Mouse (Mus musculus): ENCODE data around the gene 3110082I17Rik. TPM values are rescaled to one million over a fixed set of nuclear protein-coding genes. Genes with fewer than 3 reads are reported as not detected.

The 3110082I17Rik gene
- total and polyA plus RNA-seq, 3 experiments = 41.2 to 100.0 (median 46.9) TPM

GRCm38 (mm10) chr5:139338891-139339290 is 121.4 kb downstream of the 3110082I17Rik start:
- Histone ChIP-seq H3K79me2 (replicated peaks; ENCODE audit: control insufficient read depth, extremely low read depth, insufficient read depth, poor library complexity, severe bottlenecking) (peaks cover 5% of the 10 kb centered on the region; the same call in 1 of the 2 replicates), H3K27ac (ENCODE audit: insufficient read depth, low read depth) (no peak overlapping the region), H3K27me3 (replicated peaks) (no peaks in the 10 kb centered on the region), H3K4me1 (ENCODE audit: control insufficient read depth in 1 of 2, insufficient read depth in 2 of 2) (peaks cover 0 to 18% of the 10 kb centered on the region in 2 experiments; a peak in 2 of 4 replicates), H3K9ac (ENCODE audit: insufficient read depth, low read depth) (no peak overlapping the region), H3K9me3 (replicated peaks; ENCODE audit: low read length) (no peaks in the 10 kb centered on the region), H3K36me3 (replicated peaks in 1 of 2; ENCODE audit: control insufficient read depth in 1 of 2, insufficient read depth in 1 of 2, low read length in 1 of 2) (peaks cover 51 to 77% of the 10 kb centered on the region in 2 experiments), H3K4me3 (replicated peaks in 1 of 3; ENCODE audit: low read depth in 2 of 3, low read length in 2 of 3, poor library complexity in 1 of 3) (no peak overlapping the region), H3K4me2 (ENCODE audit: insufficient read depth, low read depth, poor library complexity, severe bottlenecking) (no peak overlapping the region)
- TF ChIP-seq POLR2AphosphoS2 (IDR thresholded peaks at IDR 0.05; ENCODE audit: low read depth, low read length) (no peak), ZC3H11A (IDR thresholded peaks at IDR 0.05; ENCODE audit: low read depth, low read length) (no peak), NELFE (IDR thresholded peaks at IDR 0.05; ENCODE audit: low read depth, low read length) (no peak), MAZ (IDR thresholded peaks at IDR 0.05; ENCODE audit: low read depth, low read length) (no peak), PAX5 (IDR thresholded peaks at IDR 0.05; ENCODE audit: low read length) (no peak), ZNF384 (IDR thresholded peaks at IDR 0.05; ENCODE audit: low read depth, low read length) (no peak), CTCF (conservative IDR thresholded peaks at IDR 0.05 in 1 of 2, IDR thresholded peaks at IDR 0.05 in 1 of 2; ENCODE audit: low read depth in 2 of 2, low read length in 2 of 2) (no peak), MYC (IDR thresholded peaks at IDR 0.05; ENCODE audit: low read depth, low read length) (no peak), GABPA (IDR thresholded peaks at IDR 0.05; ENCODE audit: insufficient replicate concordance, low read depth, low read length) (no peak), USF2 (conservative IDR thresholded peaks at IDR 0.05; ENCODE audit: low read depth, low read length) (no peak), MAX (IDR thresholded peaks at IDR 0.05; ENCODE audit: low read length) (no peak), CHD2 (IDR thresholded peaks at IDR 0.05; ENCODE audit: low read length) (no peak), E2F4 (IDR thresholded peaks at IDR 0.05; ENCODE audit: insufficient replicate concordance, low read depth, low read length) (no peak), USF1 (IDR thresholded peaks at IDR 0.05; ENCODE audit: low read depth, low read length) (no peak), JUND (conservative IDR thresholded peaks at IDR 0.05; ENCODE audit: low read depth, low read length) (no peak), MXI1 (IDR thresholded peaks at IDR 0.05; ENCODE audit: low read depth, low read length) (no peak), MEF2A (IDR thresholded peaks at IDR 0.05; ENCODE audit: borderline replicate concordance, low read depth, low read length) (no peak)
- dilution Hi-C loops (cut with MboI; ENCODE audit: extremely low pct_ligation_motif_present, extremely low pct_unique_long_range_greater_than_20kb, low sequenced_read_pairs) = no loop called here
- DNase-seq (ENCODE audit: extremely low read depth) = no peak
- in situ Hi-C loops (cut with MboI; ENCODE audit: low pct_ligation_motif_present, low pct_unique_long_range_greater_than_20kb, low sequenced_read_pairs) = no loop called here

GRCm38 (mm10) chr5:139338403-139338802 is 121.9 kb downstream of the 3110082I17Rik start:
- no peak for TF ChIP-seq NRF1 (IDR thresholded peaks at IDR 0.05; ENCODE audit: low read depth, low read length)
- no peak for TF ChIP-seq CTCF (conservative IDR thresholded peaks at IDR 0.05 in 1 of 2, IDR thresholded peaks at IDR 0.05 in 1 of 2; ENCODE audit: low read depth in 2 of 2, low read length in 2 of 2)
- no peak for TF ChIP-seq KAT2A (IDR thresholded peaks at IDR 0.05; ENCODE audit: insufficient replicate concordance, low read length)
- no peak for TF ChIP-seq ZC3H11A (IDR thresholded peaks at IDR 0.05; ENCODE audit: low read depth, low read length)
- no peak for TF ChIP-seq CHD2 (IDR thresholded peaks at IDR 0.05; ENCODE audit: low read length)
- no peak for TF ChIP-seq POLR2AphosphoS2 (IDR thresholded peaks at IDR 0.05; ENCODE audit: low read depth, low read length)
- TF ChIP-seq RAD21 (IDR thresholded peaks at IDR 0.05; ENCODE audit: low read depth, low read length) = no peak
- TF ChIP-seq E2F4 (IDR thresholded peaks at IDR 0.05; ENCODE audit: insufficient replicate concordance, low read depth, low read length) = no peak
- dilution Hi-C loops (cut with MboI; ENCODE audit: extremely low pct_ligation_motif_present, extremely low pct_unique_long_range_greater_than_20kb, low sequenced_read_pairs) = no loop called here
- in situ Hi-C loops (cut with MboI; ENCODE audit: low pct_ligation_motif_present, low pct_unique_long_range_greater_than_20kb, low sequenced_read_pairs) = no loop called here
- H3K4me1 ChIP-seq (ENCODE audit: control insufficient read depth in 1 of 2, insufficient read depth in 2 of 2) = peaks cover 0 to 13% of the 10 kb centered on the region in 2 experiments; a peak in 2 of 4 replicates
- no peak overlapping the region for H3K27ac ChIP-seq (ENCODE audit: insufficient read depth, low read depth)
- H3K36me3 ChIP-seq (replicated peaks in 1 of 2; ENCODE audit: control insufficient read depth in 1 of 2, insufficient read depth in 1 of 2, low read length in 1 of 2) = peaks cover 51 to 77% of the 10 kb centered on the region in 2 experiments
- no peak overlapping the region for H3K4me3 ChIP-seq (replicated peaks in 1 of 3; ENCODE audit: low read depth in 2 of 3, low read length in 2 of 3, poor library complexity in 1 of 3)
- H3K9me3 ChIP-seq (replicated peaks; ENCODE audit: low read length) = no peaks in the 10 kb centered on the region
- H3K27me3 ChIP-seq (replicated peaks) = no peaks in the 10 kb centered on the region
- H3K9ac ChIP-seq (ENCODE audit: insufficient read depth, low read depth) = no peak overlapping the region
- DNase-seq (ENCODE audit: extremely low read depth) = no peak
- H3K4me2 ChIP-seq (ENCODE audit: insufficient read depth, low read depth, poor library complexity, severe bottlenecking) = no peak overlapping the region
- peaks cover under 1% of the 10 kb centered on the region; the same call in 1 of the 2 replicates for H3K79me2 ChIP-seq (replicated peaks; ENCODE audit: control insufficient read depth, extremely low read depth, insufficient read depth, poor library complexity, severe bottlenecking)

Data from CH12.LX (cell line).